Mouse (Mus musculus): ENCODE results near the gene Adra1d.

Adra1d gene

DNA sequence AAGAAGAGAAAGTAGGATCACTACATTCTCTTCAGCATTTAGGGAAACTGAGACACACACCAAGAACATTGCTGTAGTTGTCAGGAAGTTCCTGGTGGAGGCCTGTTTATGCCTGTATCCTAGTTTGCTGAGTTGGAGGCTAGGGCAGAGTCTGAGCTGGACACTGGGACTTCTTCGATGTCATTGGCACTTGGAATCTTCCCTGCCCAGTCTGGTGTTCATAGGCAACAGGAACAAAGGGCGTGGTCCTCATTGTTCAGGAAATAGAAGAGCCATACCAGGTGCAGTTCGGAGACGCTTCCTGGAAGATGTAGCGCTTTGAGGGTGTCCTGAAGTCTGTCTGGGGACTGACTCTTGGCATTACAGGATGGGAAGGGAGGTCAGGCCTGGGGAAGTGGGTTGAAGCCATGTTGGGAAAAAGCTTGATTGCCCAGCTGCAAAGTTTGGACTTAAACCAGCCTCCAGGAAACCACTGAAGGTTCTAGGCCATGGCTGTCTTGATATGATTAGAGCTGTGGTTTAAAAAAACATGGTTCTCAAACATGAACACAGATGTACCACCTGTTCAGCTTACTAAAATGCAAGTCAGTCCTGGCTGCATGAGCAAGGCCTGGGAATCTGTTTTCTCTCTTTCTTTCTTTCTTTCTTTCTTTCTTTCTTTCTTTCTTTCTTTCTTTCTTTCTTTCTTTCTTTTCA, 65.8 kb downstream of the Adra1d start:
- DNase-seq (ENCODE audit: low read depth), result peak; percentile 94
